Mouse (Mus musculus): ENCODE data around the gene Ldha.

GRCm38 (mm10) chr7:46851026-46851425 is 9.8 kb downstream of the Ldha start:
- no peak for TF ChIP-seq CTCF (IDR thresholded peaks at IDR 0.05; ENCODE audit: insufficient read depth, low read length)
- no peak for TF ChIP-seq POLR2A (IDR thresholded peaks at IDR 0.05; ENCODE audit: borderline replicate concordance, extremely low read depth, low read depth, low read length)

Measured in lung, adult 2 months (tissue).